Mouse (Mus musculus): ENCODE measurements around the gene Gm20388.

DNA sequence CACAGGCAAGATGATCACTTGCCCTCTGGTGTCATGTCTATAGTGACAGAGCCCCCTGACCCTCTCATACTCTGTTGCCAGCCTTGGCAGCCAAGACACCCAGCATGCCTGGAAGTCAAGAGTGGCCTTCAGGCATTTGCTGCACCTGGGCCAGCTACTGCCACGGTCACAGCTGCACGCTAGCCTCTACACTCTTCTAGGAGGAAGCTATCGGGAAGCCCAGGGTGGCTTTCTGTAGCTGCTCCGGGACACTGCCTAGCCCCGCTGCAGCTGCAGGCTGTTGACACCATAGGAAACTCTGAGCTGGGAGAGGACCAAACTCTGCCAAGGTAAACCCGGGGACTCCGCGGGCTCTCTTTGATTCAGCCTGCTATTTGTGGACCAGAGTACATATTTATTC, 2002.7 kb downstream of the Gm20388 start:
- TF ChIP-seq POLR2A (IDR thresholded peaks at IDR 0.05; ENCODE audit: borderline replicate concordance, insufficient read depth, low read length): no peak
- TF ChIP-seq CTCF (IDR thresholded peaks at IDR 0.05; ENCODE audit: borderline replicate concordance, insufficient read depth, low read depth, low read length): no peak
